Mouse (Mus musculus) kidney, postnatal 25 days (tissue): ENCODE results near the gene Btbd35f3.
"Not testable (repeated sequence)": the region's sequence is repeated elsewhere in the genome, so short reads cannot be mapped to it uniquely, and the experiment has no call there.

Experiments used
- DNase-seq, 2 experiments: peaks; one replicate each; pipeline ENCODE4 v3.0.0; 2021; ENCODE audit warnings: mixed read lengths in 2 of 2

Gene Btbd35f3

GRCm38 (mm10) chrX:4037374-4037773 is at the start of gene Btbd35f3:
TSS of gene Btbd35f3 (plus strand) at chrX:4037674.
- not testable (repeated sequence) for DNase-seq
